Mouse (Mus musculus) midbrain, postnatal 0 days (tissue): ENCODE data around the gene Fkbpl. TPM values are rescaled to one million over a fixed set of nuclear protein-coding genes. Genes with fewer than 3 reads are reported as not detected.

ENCODE experiments used
- ATAC-seq: fragments of 200-750 bp; cut with Nextera tagmentation; 2 replicates; pipeline ENCODE4 v1.8.0; 2017; ENCODE audit warnings: moderate number of reproducible peaks, mild to moderate bottlenecking, moderate TSS enrichment, moderate library complexity; ENCODE audit not compliant: low FRiP score
- DNase-seq: peaks from one replicate; pipeline ENCODE4 v3.0.0-alpha.2; 2015; ENCODE audit warnings: low spot score
- H3K27ac ChIP-seq: fragments of 300-500 bp; sonication (generic); 2 replicates; pipeline ENCODE4 v1.5.1; 2014; ENCODE audit warnings: low read depth, mild to moderate bottlenecking, low read length, mixed read lengths
- H3K27me3 ChIP-seq: fragments of 300-500 bp; sonication (generic); 2 replicates; pipeline ENCODE4 v1.6.1; 2014; ENCODE audit warnings: low read length, control low read depth, mixed read lengths; ENCODE audit not compliant: insufficient read depth
- H3K36me3 ChIP-seq: fragments of 300-500 bp; sonication (generic); 2 replicates; pipeline ENCODE4 v1.6.1; 2014; ENCODE audit warnings: low read length, control low read depth, mixed read lengths; ENCODE audit not compliant: insufficient read depth
- H3K4me1 ChIP-seq: fragments of 300-500 bp; sonication (generic); 2 replicates; pipeline ENCODE4 v1.6.1; 2014; ENCODE audit warnings: mild to moderate bottlenecking, control low read depth, antibody characterized with exemption, low read length, mixed read lengths; ENCODE audit not compliant: insufficient read depth
- H3K4me2 ChIP-seq: fragments of 300-500 bp; sonication (generic); 2 replicates; pipeline ENCODE4 v1.6.1; 2014; ENCODE audit warnings: low read depth, mild to moderate bottlenecking, low read length, mixed read lengths; ENCODE audit not compliant: poor library complexity, severe bottlenecking
- H3K4me3 ChIP-seq: fragments of 300-500 bp; sonication (generic); 2 replicates; pipeline ENCODE4 v1.5.1; 2014; ENCODE audit warnings: low read depth, mild to moderate bottlenecking, low read length, moderate library complexity
- H3K9ac ChIP-seq: fragments of 300-500 bp; sonication (generic); replicated peaks from 2 replicates; pipeline ENCODE4 v1.6.1; 2014; ENCODE audit warnings: mild to moderate bottlenecking, low read length, moderate library complexity, mixed read lengths; ENCODE audit not compliant: poor library complexity, severe bottlenecking
- H3K9me3 ChIP-seq: fragments of 300-500 bp; sonication (generic); 2 replicates; pipeline ENCODE4 v1.6.1; 2016; ENCODE audit warnings: low read length, control low read depth
- CTCF ChIP-seq: IDR thresholded peaks from 2 replicates; pipeline ENCODE4 v1.5.1; 2016; ENCODE audit warnings: antibody characterized with exemption, mild to moderate bottlenecking
- WGBS: fragments of 180-500 bp; shearing (Covaris S2); extraction: QIAGEN DNeasy Blood & Tissue Kit; methylation state at CpG from one replicate; pipeline ENCODE4 v1.1.7; 2014; 5-methylcytosine and 5-hydroxymethylcytosine counted together
- polyA plus RNA-seq: library from polyadenylated mRNA; unstranded; fragments of >200 nt; fragmentation: Nextera tagmentation; extraction: Ambion mirVana; gene quantifications from 2 replicates; pipeline ENCODE4 v1.2.1, GENCODE M21; 2015
- total RNA-seq: library from RNA; depleted of rRNA; stranded (reverse); fragments of >200 nt; gene quantifications from 2 replicates; pipeline ENCODE4 v1.2.3, GENCODE M21; 2014

Gene Fkbpl
- total and polyA plus RNA-seq, 2 experiments from 2014 or later, result 6.2 to 10.7 TPM

- ATAC-seq, result no peak
- no peak overlapping the region for H3K9ac ChIP-seq
- H3K4me2 ChIP-seq, result no peak overlapping the region
- H3K4me3 ChIP-seq, result no peak overlapping the region
- no peaks in the 10 kb centered on the region for H3K4me1 ChIP-seq
- H3K27me3 ChIP-seq, result peaks cover 9% of the 10 kb centered on the region; the same call in 1 of the 2 replicates
- WGBS, result 64% methylated on average over 3 of the region's 3 CpGs
- no peak for TF ChIP-seq CTCF
- H3K27ac ChIP-seq, result no peak overlapping the region
- no peak for DNase-seq
- no peaks in the 10 kb centered on the region for H3K9me3 ChIP-seq
- no peaks in the 10 kb centered on the region; the same call in 1 of the 2 replicates for H3K36me3 ChIP-seq
These were observed 15.3 kb downstream of the Fkbpl start for GRCm38 (mm10) chr17:34659897-34660214.

GRCm38 (mm10) chr17:34660259-34660820 lies 15.8 kb downstream of the Fkbpl start:
- H3K27me3 ChIP-seq, result peaks cover 9% of the 10 kb centered on the region; the same call in 1 of the 2 replicates
- DNase-seq, result no peak
- H3K9ac ChIP-seq, result no peak overlapping the region
- H3K4me3 ChIP-seq, result no peak overlapping the region
- 37% methylated on average over 11 of the region's 11 CpGs for WGBS
- no peaks in the 10 kb centered on the region for H3K36me3 ChIP-seq
- ATAC-seq, result no peak
- no peaks in the 10 kb centered on the region for H3K9me3 ChIP-seq
- no peak for TF ChIP-seq CTCF
- no peaks in the 10 kb centered on the region for H3K4me1 ChIP-seq
- no peak overlapping the region for H3K4me2 ChIP-seq
- no peak overlapping the region for H3K27ac ChIP-seq

GRCm38 (mm10) chr17:34661121-34661591 lies 16.6 kb downstream of the Fkbpl start:
- H3K4me3 ChIP-seq, result no peak overlapping the region
- no peak for TF ChIP-seq CTCF
- no peaks in the 10 kb centered on the region for H3K4me1 ChIP-seq
- H3K27me3 ChIP-seq, result peaks cover 9% of the 10 kb centered on the region; the same call in 1 of the 2 replicates
- H3K36me3 ChIP-seq, result no peaks in the 10 kb centered on the region
- H3K9ac ChIP-seq, result no peak overlapping the region
- 12% methylated on average over 19 of the region's 19 CpGs for WGBS
- H3K4me2 ChIP-seq, result peak overlapping the region; percentile 20; the same call in 1 of the 2 replicates
- DNase-seq, result no peak
- ATAC-seq, result no peak
- no peak overlapping the region for H3K27ac ChIP-seq
- H3K9me3 ChIP-seq, result no peaks in the 10 kb centered on the region

DNA sequence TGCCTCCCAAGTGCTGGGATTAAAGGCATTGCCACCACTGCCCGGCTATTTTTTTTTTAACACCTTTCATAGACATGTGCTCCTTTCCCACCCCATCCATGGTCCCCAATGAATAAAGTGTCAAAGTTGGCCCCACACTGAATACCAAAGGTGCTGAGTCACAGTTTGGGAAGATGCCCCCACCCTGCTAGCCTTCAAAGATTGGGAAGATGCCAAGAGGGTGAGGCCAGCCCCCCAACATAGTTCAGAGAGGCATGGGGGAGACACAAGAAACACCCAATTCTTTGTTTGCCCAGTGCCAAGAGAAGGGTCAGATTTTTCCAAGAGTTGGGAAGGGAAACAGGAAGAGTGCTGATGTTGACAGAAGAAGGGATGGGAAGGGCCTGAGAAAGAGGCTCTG lies 17.9 kb downstream of the Fkbpl start:
- no peak for TF ChIP-seq CTCF
- H3K4me2 ChIP-seq, result no peak overlapping the region
- ATAC-seq (no peak), DNase-seq (no peak)
- WGBS, result 92% methylated on average over 1 of the region's 1 CpGs
- H3K9ac ChIP-seq, result no peak overlapping the region
- H3K36me3 ChIP-seq, result no peaks in the 10 kb centered on the region
- H3K4me1 ChIP-seq, result no peaks in the 10 kb centered on the region
- H3K27ac ChIP-seq, result no peak overlapping the region
- no peak overlapping the region for H3K4me3 ChIP-seq
- no peaks in the 10 kb centered on the region for H3K9me3 ChIP-seq
- H3K27me3 ChIP-seq, result peaks cover 9% of the 10 kb centered on the region; the same call in 1 of the 2 replicates

DNA sequence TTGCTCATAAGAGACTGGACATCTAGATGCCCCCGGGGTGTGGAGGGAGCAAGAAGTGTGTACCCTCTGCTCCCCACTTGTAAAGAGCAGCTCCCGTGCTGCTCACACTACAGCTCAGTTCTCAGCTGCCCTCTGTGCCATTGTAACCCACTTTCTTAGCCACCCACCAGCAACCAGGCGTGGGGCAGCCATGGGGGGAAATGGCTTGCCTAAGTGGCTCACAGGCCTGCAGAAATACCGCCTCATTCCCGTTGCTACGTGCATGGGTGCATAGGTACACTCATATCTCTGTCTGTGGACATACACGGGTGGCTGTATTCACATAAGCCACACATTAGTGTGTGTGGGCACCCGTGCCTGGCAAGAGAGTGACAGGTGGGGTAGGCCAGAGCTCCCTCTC lies 18.4 kb downstream of the Fkbpl start:
- ATAC-seq (no peak), DNase-seq (no peak)
- Histone ChIP-seq H3K36me3 (no peaks in the 10 kb centered on the region), H3K9me3 (no peaks in the 10 kb centered on the region), H3K9ac (no peak overlapping the region), H3K4me1 (no peaks in the 10 kb centered on the region), H3K27me3 (peaks cover 9% of the 10 kb centered on the region; the same call in 1 of the 2 replicates), H3K27ac (no peak overlapping the region), H3K4me3 (no peak overlapping the region), H3K4me2 (no peak overlapping the region)
- WGBS, result 83% methylated on average over 8 of the region's 8 CpGs
- TF ChIP-seq CTCF, result no peak

DNA sequence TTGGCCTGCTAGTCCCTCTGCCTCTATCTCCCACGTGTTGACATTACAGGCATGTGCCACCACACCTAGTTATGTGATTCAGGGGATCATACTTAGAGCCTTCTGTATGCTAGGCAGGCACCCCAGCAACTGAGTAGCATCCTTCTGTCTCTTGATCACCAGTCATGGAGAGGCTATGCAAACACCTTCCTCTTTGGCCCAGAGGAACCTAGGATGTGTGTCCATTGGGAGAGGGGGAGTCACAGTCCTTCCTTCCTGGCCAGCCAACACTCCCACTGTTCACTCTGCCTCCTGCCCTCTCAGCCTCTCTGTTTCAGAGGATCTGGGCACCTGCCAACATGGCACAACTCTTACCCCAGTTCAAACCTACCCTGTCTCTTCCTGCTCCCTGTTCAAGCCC lies 19.0 kb downstream of the Fkbpl start:
- no peak overlapping the region for H3K27ac ChIP-seq
- no peak for TF ChIP-seq CTCF
- H3K9ac ChIP-seq, result no peak overlapping the region
- H3K4me3 ChIP-seq, result no peak overlapping the region
- H3K36me3 ChIP-seq, result no peaks in the 10 kb centered on the region
- WGBS, result 35% methylated on average over 1 of the region's 1 CpGs
- H3K4me1 ChIP-seq, result no peaks in the 10 kb centered on the region
- H3K4me2 ChIP-seq, result no peak overlapping the region
- DNase-seq (no peak), ATAC-seq (no peak)
- no peaks in the 10 kb centered on the region for H3K9me3 ChIP-seq
- H3K27me3 ChIP-seq, result peaks cover 9% of the 10 kb centered on the region; the same call in 1 of the 2 replicates
